Mouse (Mus musculus) ES-Bruce4 (cell line): ENCODE data around the gene Ksr2. TPM values are rescaled to one million over a fixed set of nuclear protein-coding genes. Genes with fewer than 3 reads are reported as not detected.

Source experiments
- H3K27ac ChIP-seq: 2 replicates; pipeline ENCODE4 v1.5.1; 2012; ENCODE audit warnings: low read length, inconsistent platforms; ENCODE audit not compliant: insufficient read depth
- H3K27me3 ChIP-seq: 2 replicates; pipeline ENCODE4 v1.6.1; 2012; ENCODE audit warnings: mild to moderate bottlenecking, low read length, inconsistent platforms; ENCODE audit not compliant: control insufficient read depth, poor library complexity, insufficient read depth, severe bottlenecking
- H3K36me3 ChIP-seq: 2 replicates; pipeline ENCODE4 v1.6.1; 2012; ENCODE audit warnings: inconsistent platforms, mild to moderate bottlenecking, low read length, moderate library complexity; ENCODE audit not compliant: control insufficient read depth, poor library complexity, insufficient read depth, severe bottlenecking
- H3K4me1 ChIP-seq: one replicate; pipeline ENCODE4 v1.8.1; 2011; ENCODE audit warnings: low read length; ENCODE audit not compliant: control insufficient read depth, insufficient read depth
- H3K4me3 ChIP-seq: 2 replicates; pipeline ENCODE4 v1.5.1; 2011; ENCODE audit warnings: low read depth, mild to moderate bottlenecking, low read length
- H3K9ac ChIP-seq: 2 replicates; pipeline ENCODE4 v1.6.1; 2012; ENCODE audit warnings: low read depth, mild to moderate bottlenecking, inconsistent platforms; ENCODE audit not compliant: poor library complexity, severe bottlenecking
- H3K9me3 ChIP-seq: replicated peaks from 2 replicates; pipeline ENCODE4 v1.6.1; 2012; ENCODE audit warnings: mild to moderate bottlenecking, low read length, inconsistent platforms; ENCODE audit not compliant: control insufficient read depth, poor library complexity, insufficient read depth, severe bottlenecking
- CTCF ChIP-seq: IDR thresholded peaks from one replicate; pipeline ENCODE4 v1.8.1; 2011; ENCODE audit warnings: low read depth, low read length
- EP300 ChIP-seq: IDR thresholded peaks from 2 replicates; pipeline ENCODE4 v1.6.1; 2011; ENCODE audit warnings: low read depth, low read length; ENCODE audit not compliant: insufficient read depth
- POLR2A ChIP-seq: IDR thresholded peaks from one replicate; pipeline ENCODE4 v1.8.1; 2011; ENCODE audit warnings: low read length; ENCODE audit not compliant: insufficient read depth
- polyA plus RNA-seq: library from polyadenylated mRNA; stranded (reverse); fragments of >200 nt; gene quantifications from 2 replicates; pipeline ENCODE4 v1.2.4, GENCODE M21; 2011; ENCODE audit warnings: low read depth; ENCODE audit not compliant: missing spikeins, insufficient read depth, insufficient read length

The Ksr2 gene
- polyA plus RNA-seq, 1 experiment = 1.3 TPM

DNA sequence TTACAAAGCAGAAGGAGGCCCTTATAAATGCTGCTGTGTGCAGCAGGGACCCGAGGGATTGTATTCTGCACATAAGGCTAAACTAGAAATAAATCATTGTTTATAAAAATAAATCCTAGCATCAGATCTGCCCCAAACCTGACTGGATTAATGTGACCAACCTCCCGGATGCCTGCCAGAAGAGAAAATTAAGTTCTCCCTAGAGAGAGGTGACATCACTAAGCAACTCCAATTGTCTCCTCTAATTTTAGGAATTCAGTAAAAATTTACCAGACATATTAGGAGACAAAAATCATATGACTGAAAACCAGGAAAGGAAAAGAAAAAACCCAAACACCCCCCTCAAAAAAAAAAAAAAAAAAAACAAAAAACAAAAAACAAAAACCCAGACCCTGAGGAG lies 221.4 kb downstream of the Ksr2 start:
- H3K27me3 ChIP-seq = no peaks in the 10 kb centered on the region

DNA sequence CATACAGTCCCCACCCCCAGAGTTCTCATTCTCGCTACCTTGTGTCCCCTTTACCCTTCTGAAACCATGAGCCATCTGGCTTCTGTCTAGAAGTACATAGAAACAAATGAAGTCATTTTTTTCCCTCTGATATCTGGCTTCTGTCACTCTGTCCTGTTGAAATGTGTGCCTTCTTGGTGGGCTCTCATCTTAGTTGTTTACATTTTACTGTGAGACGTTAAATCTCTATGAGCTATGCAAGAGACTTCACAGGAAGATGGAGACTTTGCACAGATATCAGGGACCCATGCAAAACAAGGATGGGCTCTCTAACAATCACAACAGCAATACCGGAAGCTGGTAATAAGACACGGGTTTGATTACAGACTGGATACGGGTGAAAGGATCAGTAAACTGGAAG lies 222.0 kb downstream of the Ksr2 start:
- TF ChIP-seq EP300 (no peak), POLR2A (no peak), CTCF (no peak)
- Histone ChIP-seq H3K9me3 (no peaks in the 10 kb centered on the region), H3K27ac (no peak overlapping the region), H3K9ac (no peak overlapping the region), H3K4me1 (no peaks in the 10 kb centered on the region), H3K27me3 (no peaks in the 10 kb centered on the region), H3K36me3 (no peaks in the 10 kb centered on the region), H3K4me3 (no peak overlapping the region)

More for the DNA sequence above, 221.4 kb downstream of the Ksr2 start:
- no peak overlapping the region for H3K4me3 ChIP-seq
- no peak overlapping the region for H3K9ac ChIP-seq
- H3K4me1 ChIP-seq = no peaks in the 10 kb centered on the region
- TF ChIP-seq CTCF = no peak
- no peak for TF ChIP-seq EP300
- no peak for TF ChIP-seq POLR2A
- H3K27ac ChIP-seq = no peak overlapping the region
- no peaks in the 10 kb centered on the region for H3K36me3 ChIP-seq
- H3K9me3 ChIP-seq = no peaks in the 10 kb centered on the region

DNA sequence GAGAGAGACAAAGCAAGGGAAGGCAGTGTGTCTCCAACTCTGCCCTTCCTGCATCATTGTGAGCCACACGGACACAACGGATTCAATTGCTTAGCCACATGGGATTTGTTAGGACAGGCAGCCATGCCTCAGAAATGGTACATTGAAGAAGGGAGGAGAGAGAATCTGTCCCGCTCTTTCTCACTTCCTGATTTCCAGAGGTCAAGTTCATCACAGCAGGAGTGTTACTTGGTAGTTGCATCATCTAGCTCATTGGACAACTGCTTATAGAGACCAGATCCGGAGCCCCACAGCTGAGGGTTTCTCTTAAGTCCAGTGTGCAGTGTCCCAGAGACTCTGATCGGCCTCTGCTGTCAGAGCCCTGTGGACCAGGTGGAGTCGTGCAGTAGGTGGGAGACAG lies 227.8 kb downstream of the Ksr2 start:
- TF ChIP-seq CTCF (no peak), EP300 (no peak), POLR2A (no peak)
- H3K9ac ChIP-seq = no peak overlapping the region
- no peaks in the 10 kb centered on the region for H3K9me3 ChIP-seq
- H3K4me1 ChIP-seq = no peaks in the 10 kb centered on the region
- no peaks in the 10 kb centered on the region for H3K27me3 ChIP-seq
- H3K27ac ChIP-seq = no peak overlapping the region
- H3K4me3 ChIP-seq = no peak overlapping the region
- no peaks in the 10 kb centered on the region for H3K36me3 ChIP-seq

DNA sequence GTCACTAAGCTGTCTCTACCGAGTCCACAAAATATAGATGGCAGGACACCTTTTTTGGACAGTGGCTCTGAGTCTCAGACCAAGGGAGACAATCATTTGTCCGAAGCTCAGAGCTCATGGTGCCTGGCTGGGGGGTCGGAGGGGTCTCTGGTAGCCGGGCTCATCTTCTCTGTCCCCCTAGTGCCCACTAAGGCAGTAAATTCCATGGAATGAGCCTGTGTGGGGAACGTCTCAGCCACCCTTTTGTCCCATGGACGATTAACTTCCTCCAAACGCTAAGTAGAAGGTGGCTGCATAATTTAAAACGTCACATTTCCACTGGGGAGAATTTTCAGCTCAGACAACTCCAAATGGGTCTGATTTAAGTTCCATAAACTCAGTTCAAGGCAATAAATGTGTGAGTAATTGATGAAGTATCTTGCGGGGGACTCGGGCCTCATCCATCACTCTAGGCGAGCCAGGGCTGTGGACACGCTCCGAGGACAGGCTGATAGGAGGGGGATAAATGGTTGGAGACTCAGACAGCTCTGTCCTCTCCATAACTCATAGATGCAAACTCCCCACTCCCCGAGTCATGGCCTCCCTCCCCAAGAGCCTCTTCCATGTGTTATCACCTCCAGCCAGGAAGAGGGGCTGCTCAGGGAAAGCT lies 237.6 kb downstream of the Ksr2 start:
- H3K4me3 ChIP-seq = no peak overlapping the region
- no peaks in the 10 kb centered on the region for H3K36me3 ChIP-seq
- no peak overlapping the region for H3K27ac ChIP-seq
- TF ChIP-seq CTCF (no peak), POLR2A (no peak), EP300 (no peak)
- H3K9ac ChIP-seq = no peak overlapping the region
- H3K4me1 ChIP-seq = no peaks in the 10 kb centered on the region
- no peaks in the 10 kb centered on the region for H3K9me3 ChIP-seq
- H3K27me3 ChIP-seq = no peaks in the 10 kb centered on the region

DNA sequence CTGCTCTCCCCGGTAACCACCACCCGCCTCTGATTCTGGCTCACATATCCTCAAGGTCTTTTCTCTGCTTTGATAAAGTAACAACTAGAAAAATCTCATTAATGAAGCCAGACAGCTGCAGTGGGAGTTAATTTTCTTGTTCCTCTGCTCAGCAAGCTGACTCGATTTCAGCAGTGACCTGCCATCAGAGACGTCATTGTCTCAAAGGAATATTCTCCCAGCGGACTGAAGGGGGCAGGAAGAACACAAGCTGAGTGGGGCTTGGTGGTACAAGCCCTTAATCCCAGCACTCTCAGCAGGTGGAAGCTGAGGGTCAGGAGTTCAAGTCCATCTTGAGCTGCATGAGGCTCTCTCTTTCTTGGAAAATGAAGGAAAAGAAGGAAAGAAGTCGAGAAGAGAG lies 244.8 kb downstream of the Ksr2 start:
- H3K36me3 ChIP-seq = no peaks in the 10 kb centered on the region
- no peak overlapping the region for H3K4me3 ChIP-seq
- no peak for TF ChIP-seq POLR2A
- no peak for TF ChIP-seq EP300
- TF ChIP-seq CTCF = no peak
- no peaks in the 10 kb centered on the region for H3K27me3 ChIP-seq
- no peaks in the 10 kb centered on the region for H3K4me1 ChIP-seq
- no peaks in the 10 kb centered on the region for H3K9me3 ChIP-seq
- no peak overlapping the region for H3K9ac ChIP-seq
- H3K27ac ChIP-seq = no peak overlapping the region

DNA sequence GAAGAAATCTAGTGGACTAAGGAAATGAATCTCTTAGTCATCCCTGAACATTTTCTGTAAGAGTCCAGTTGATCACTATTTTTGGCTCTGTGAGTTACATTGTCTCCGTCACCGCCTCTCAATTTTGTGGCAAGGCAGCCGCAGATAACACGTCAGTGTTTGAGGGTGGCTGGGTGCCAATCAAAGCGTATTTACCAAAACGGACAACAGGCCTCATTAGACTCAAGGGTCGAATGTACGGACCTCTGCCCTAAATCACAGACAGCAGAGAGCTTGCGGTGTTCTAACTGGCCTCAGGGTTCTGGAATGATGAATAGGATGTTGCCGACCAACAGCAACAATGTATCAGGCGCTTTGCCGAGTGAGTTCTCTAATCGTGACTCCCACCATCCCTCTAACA lies 245.8 kb downstream of the Ksr2 start:
- H3K36me3 ChIP-seq = no peaks in the 10 kb centered on the region
- H3K4me3 ChIP-seq = no peak overlapping the region
- no peak overlapping the region for H3K9ac ChIP-seq
- H3K9me3 ChIP-seq = no peaks in the 10 kb centered on the region
- H3K27ac ChIP-seq = no peak overlapping the region
- no peaks in the 10 kb centered on the region for H3K4me1 ChIP-seq
- TF ChIP-seq EP300 = no peak
- TF ChIP-seq CTCF = no peak
- TF ChIP-seq POLR2A = no peak
- H3K27me3 ChIP-seq = no peaks in the 10 kb centered on the region

DNA sequence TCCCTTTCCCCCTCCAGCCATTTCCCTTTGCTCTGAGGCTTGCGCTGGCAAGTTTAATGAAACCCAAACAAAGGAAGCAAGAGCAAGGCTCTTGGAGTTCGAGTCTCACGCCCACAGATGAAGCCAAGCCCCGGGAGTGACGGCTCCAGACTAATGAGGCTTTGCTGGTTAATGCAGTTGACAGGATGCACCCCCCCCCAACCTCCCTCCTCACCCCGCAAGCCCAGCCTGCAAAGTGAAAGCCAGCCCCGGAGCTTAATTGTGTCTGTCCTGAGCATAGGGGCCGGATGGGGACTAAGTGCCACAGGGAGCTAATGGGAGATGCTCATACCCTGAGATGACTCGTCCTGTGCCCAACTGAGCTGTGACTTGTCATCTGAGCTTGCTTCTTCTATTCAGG lies 251.4 kb downstream of the Ksr2 start:
- Histone ChIP-seq H3K9ac (no peak overlapping the region), H3K36me3 (no peaks in the 10 kb centered on the region), H3K4me1 (no peaks in the 10 kb centered on the region), H3K4me3 (no peak overlapping the region), H3K9me3 (no peaks in the 10 kb centered on the region), H3K27ac (no peak overlapping the region), H3K27me3 (no peaks in the 10 kb centered on the region)
- TF ChIP-seq EP300 = no peak
- no peak for TF ChIP-seq CTCF
- TF ChIP-seq POLR2A = no peak
